In the genomic region with DNA sequence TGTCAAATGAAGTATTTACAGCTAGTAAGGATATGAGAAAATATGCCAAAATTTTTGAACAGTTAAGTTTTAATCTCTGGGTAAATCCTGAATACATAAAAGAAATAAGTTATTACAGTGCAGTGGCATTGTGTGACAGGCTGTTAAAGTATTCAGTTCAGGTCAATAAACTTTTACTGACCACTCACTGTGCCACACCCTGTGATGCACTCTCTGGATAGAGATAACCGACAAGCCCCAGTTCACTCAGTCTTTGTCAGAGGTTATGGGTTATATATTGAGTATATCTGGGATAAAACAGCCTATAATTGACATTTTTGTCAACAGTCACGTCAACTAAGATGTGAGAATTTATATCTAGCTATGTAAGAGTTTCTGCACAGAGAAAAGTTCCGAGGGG, we compare ENCODE assay signal across 23 mouse cellular contexts.
"Had no signal": no experiment of that assay in that cellular context is flagged by ENCODE, and none has a peak within 500 bp of the region (broad histone marks: within the 10 kb centered on the region; RNA-seq: fewer than 3 reads in every experiment).

No protein-coding gene starts in this region.

- H3K9ac ChIP-seq: forebrain, postnatal 0 days; heart, embryonic 13.5 days; heart, embryonic 15.5 days; hindbrain, embryonic 13.5 days; hindbrain, embryonic 15.5 days; limb, embryonic 13.5 days; limb, embryonic 15.5 days; liver, embryonic 15.5 days had no signal

- DNase-seq: forebrain, postnatal 0 days; gastrocnemius, postnatal 14 days; gastrocnemius, postnatal 36 days; heart, adult 18-20 months; heart, postnatal 14 days; heart, postnatal 36 days; kidney, adult 11 months; kidney, adult 2 months; kidney, adult 9 months; kidney, postnatal 10 days; kidney, postnatal 25 days; layer of hippocampus, adult 9-11 months; layer of hippocampus, postnatal 36 days; left cerebral cortex, postnatal 4 days had no signal

- H3K4me1 ChIP-seq: heart, embryonic 15.5 days; hindbrain, embryonic 13.5 days; hindbrain, embryonic 15.5 days; limb, embryonic 13.5 days; limb, embryonic 15.5 days had no signal

- H3K4me3 ChIP-seq: heart, embryonic 10.5 days; heart, embryonic 13.5 days; heart, embryonic 15.5 days; hindbrain, embryonic 13.5 days; hindbrain, embryonic 15.5 days; limb, embryonic 13.5 days; limb, embryonic 15.5 days; liver, embryonic 15.5 days had no signal

- ATAC-seq: forebrain, postnatal 0 days; hindbrain, postnatal 0 days had no signal

- H3K27me3 ChIP-seq: heart, embryonic 13.5 days; heart, embryonic 15.5 days; hindbrain, embryonic 13.5 days; hindbrain, embryonic 15.5 days; limb, embryonic 13.5 days; limb, embryonic 15.5 days; liver, embryonic 15.5 days had no signal

- H3K36me3 ChIP-seq: heart, embryonic 10.5 days; heart, embryonic 13.5 days; heart, embryonic 15.5 days; hindbrain, embryonic 13.5 days; hindbrain, embryonic 15.5 days; limb, embryonic 13.5 days; limb, embryonic 15.5 days; liver, embryonic 15.5 days had no signal

- H3K27ac ChIP-seq: heart, embryonic 10.5 days; heart, embryonic 13.5 days; heart, embryonic 15.5 days; hindbrain, embryonic 13.5 days; hindbrain, embryonic 15.5 days; hindbrain, postnatal 0 days; limb, embryonic 13.5 days; limb, embryonic 15.5 days; liver, embryonic 15.5 days had no signal

- H3K9me3 ChIP-seq: heart, embryonic 10.5 days; heart, embryonic 13.5 days; heart, embryonic 15.5 days; hindbrain, embryonic 13.5 days; hindbrain, embryonic 15.5 days; limb, embryonic 13.5 days; limb, embryonic 15.5 days; liver, embryonic 15.5 days had no signal

- H3K4me2 ChIP-seq: heart, embryonic 13.5 days; heart, embryonic 15.5 days; hindbrain, embryonic 13.5 days; hindbrain, embryonic 15.5 days; limb, embryonic 13.5 days; limb, embryonic 15.5 days; liver, embryonic 15.5 days had no signal
